Mouse (Mus musculus): ENCODE data around the gene Krit1. TPM values are rescaled to one million over a fixed set of nuclear protein-coding genes. Genes with fewer than 3 reads are reported as not detected.
"Not testable (repeated sequence)": the region's sequence is repeated elsewhere in the genome, so short reads cannot be mapped to it uniquely, and the experiment has no call there.

The Krit1 gene
- total and polyA plus RNA-seq, 2 experiments: 4.3 to 16.0 TPM

- Histone ChIP-seq H3K27me3 (ENCODE audit: control insufficient read depth, insufficient read depth, low read length) (no peaks in the 10 kb centered on the region), H3K9ac (ENCODE audit: low read depth, low read length) (no peak overlapping the region), H3K79me2 (ENCODE audit: control insufficient read depth, insufficient read depth, low read length) (peaks cover 9% of the 10 kb centered on the region; the same call in 1 of the 2 replicates), H3K4me1 (ENCODE audit: control insufficient read depth, insufficient read depth, low read length) (peaks cover 6% of the 10 kb centered on the region; the same call in 1 of the 2 replicates), H3K27ac (replicated peaks; ENCODE audit: insufficient read depth, low read depth, low read length) (no peak overlapping the region), H3K36me3 (ENCODE audit: control insufficient read depth, insufficient read depth, low read length) (no peaks in the 10 kb centered on the region; the same call in 1 of the 2 replicates), H3K4me3 (ENCODE audit: insufficient read depth, low read depth, low read length) (no peak overlapping the region)
- no peak for DNase-seq (ENCODE audit: extremely low read depth, low read depth, low spot score)
- 57% methylated on average over 1 of the region's 1 CpGs for WGBS
- TF ChIP-seq CTCF (IDR thresholded peaks at IDR 0.05; ENCODE audit: low read depth, low read length) (no peak), POLR2A (IDR thresholded peaks at IDR 0.05; ENCODE audit: extremely low read depth, insufficient read depth, low read length) (no peak)
Observed at GRCm38 (mm10) chr5:3784751-3785496, 18.1 kb upstream of the Krit1 start.

DNA sequence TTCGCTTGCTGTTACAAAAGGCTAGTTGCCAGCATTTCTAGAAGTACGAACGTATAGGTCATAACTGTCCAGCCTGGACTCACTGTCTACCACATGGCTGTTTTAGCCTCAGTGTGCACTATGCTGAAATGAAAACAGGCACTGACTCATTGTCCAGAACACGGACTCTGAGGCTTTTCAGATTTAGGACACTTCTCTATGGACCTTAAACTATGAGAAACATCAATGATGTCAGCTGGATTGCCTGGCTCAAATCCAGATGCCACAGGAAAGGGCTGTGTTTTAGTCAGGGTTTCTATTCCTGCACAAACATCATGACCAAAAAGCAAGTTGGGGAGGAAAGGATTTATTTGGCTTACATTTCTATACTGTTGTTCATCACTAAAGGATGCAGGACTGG, 15.4 kb upstream of the Krit1 start:
- no peak overlapping the region for H3K4me3 ChIP-seq (ENCODE audit: insufficient read depth, low read depth, low read length)
- H3K27me3 ChIP-seq (ENCODE audit: control insufficient read depth, insufficient read depth, low read length): no peaks in the 10 kb centered on the region
- H3K4me1 ChIP-seq (ENCODE audit: control insufficient read depth, insufficient read depth, low read length): peaks cover 6% of the 10 kb centered on the region; the same call in 1 of the 2 replicates
- no peak for TF ChIP-seq CTCF (IDR thresholded peaks at IDR 0.05; ENCODE audit: low read depth, low read length)
- TF ChIP-seq POLR2A (IDR thresholded peaks at IDR 0.05; ENCODE audit: extremely low read depth, insufficient read depth, low read length): no peak
- peak; percentile 60 for DNase-seq (ENCODE audit: extremely low read depth, low read depth, low spot score)
- 45% methylated on average over 4 of the region's 4 CpGs for WGBS
- no peak overlapping the region for H3K9ac ChIP-seq (ENCODE audit: low read depth, low read length)
- no peak overlapping the region for H3K27ac ChIP-seq (replicated peaks; ENCODE audit: insufficient read depth, low read depth, low read length)
- H3K79me2 ChIP-seq (ENCODE audit: control insufficient read depth, insufficient read depth, low read length): peaks cover 6% of the 10 kb centered on the region; the same call in 1 of the 2 replicates
- H3K36me3 ChIP-seq (ENCODE audit: control insufficient read depth, insufficient read depth, low read length): no peaks in the 10 kb centered on the region; the same call in 1 of the 2 replicates

- no peaks in the 10 kb centered on the region for H3K27me3 ChIP-seq (ENCODE audit: control insufficient read depth, insufficient read depth, low read length)
- H3K4me3 ChIP-seq (ENCODE audit: insufficient read depth, low read depth, low read length): no peak overlapping the region
- peaks cover 5% of the 10 kb centered on the region; the same call in 1 of the 2 replicates for H3K79me2 ChIP-seq (ENCODE audit: control insufficient read depth, insufficient read depth, low read length)
- peaks cover 4% of the 10 kb centered on the region; the same call in 1 of the 2 replicates for H3K4me1 ChIP-seq (ENCODE audit: control insufficient read depth, insufficient read depth, low read length)
- no peaks in the 10 kb centered on the region for H3K36me3 ChIP-seq (ENCODE audit: control insufficient read depth, insufficient read depth, low read length)
- TF ChIP-seq CTCF (IDR thresholded peaks at IDR 0.05; ENCODE audit: low read depth, low read length) (no peak), POLR2A (IDR thresholded peaks at IDR 0.05; ENCODE audit: extremely low read depth, insufficient read depth, low read length) (no peak)
- H3K27ac ChIP-seq (replicated peaks; ENCODE audit: insufficient read depth, low read depth, low read length): no peak overlapping the region
- H3K9ac ChIP-seq (ENCODE audit: low read depth, low read length): no peak overlapping the region
- DNase-seq (ENCODE audit: extremely low read depth, low read depth, low spot score): no peak
Observed at GRCm38 (mm10) chr5:3791048-3791447, 11.9 kb upstream of the Krit1 start.

GRCm38 (mm10) chr5:3797101-3797500, 5.9 kb upstream of the Krit1 start:
- not testable (repeated sequence) for H3K27ac ChIP-seq (replicated peaks; ENCODE audit: insufficient read depth, low read depth, low read length); H3K4me1 ChIP-seq (ENCODE audit: control insufficient read depth, insufficient read depth, low read length); DNase-seq (ENCODE audit: extremely low read depth, low read depth, low spot score); H3K4me3 ChIP-seq (ENCODE audit: insufficient read depth, low read depth, low read length); H3K79me2 ChIP-seq (ENCODE audit: control insufficient read depth, insufficient read depth, low read length); H3K9ac ChIP-seq (ENCODE audit: low read depth, low read length); H3K27me3 ChIP-seq (ENCODE audit: control insufficient read depth, insufficient read depth, low read length); H3K36me3 ChIP-seq (ENCODE audit: control insufficient read depth, insufficient read depth, low read length)
- WGBS: 51% methylated on average over 2 of the region's 2 CpGs

DNA sequence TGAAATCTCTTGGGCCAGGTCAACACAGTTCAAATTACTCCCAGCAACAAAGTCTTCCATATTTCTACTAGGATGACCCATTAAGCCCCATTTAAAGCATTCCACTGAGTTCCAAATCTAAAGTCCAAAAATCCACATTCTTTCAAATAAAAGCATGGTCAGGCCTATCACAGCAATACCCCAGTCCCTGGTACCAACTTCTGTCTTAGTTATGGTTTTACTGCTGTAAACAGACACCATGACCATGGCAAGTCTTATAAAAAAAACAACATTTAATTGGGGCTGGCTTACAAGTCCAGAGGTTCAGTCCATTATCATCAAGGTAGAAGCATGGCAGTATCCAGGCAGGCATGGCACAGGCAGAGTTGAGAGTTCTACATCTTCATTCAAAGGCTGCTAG, 4.3 kb upstream of the Krit1 start:
- H3K4me3 ChIP-seq (ENCODE audit: insufficient read depth, low read depth, low read length); H3K36me3 ChIP-seq (ENCODE audit: control insufficient read depth, insufficient read depth, low read length); H3K27me3 ChIP-seq (ENCODE audit: control insufficient read depth, insufficient read depth, low read length); DNase-seq (ENCODE audit: extremely low read depth, low read depth, low spot score); H3K27ac ChIP-seq (replicated peaks; ENCODE audit: insufficient read depth, low read depth, low read length); H3K4me1 ChIP-seq (ENCODE audit: control insufficient read depth, insufficient read depth, low read length); H3K9ac ChIP-seq (ENCODE audit: low read depth, low read length); H3K79me2 ChIP-seq (ENCODE audit: control insufficient read depth, insufficient read depth, low read length): not testable (repeated sequence)

DNA sequence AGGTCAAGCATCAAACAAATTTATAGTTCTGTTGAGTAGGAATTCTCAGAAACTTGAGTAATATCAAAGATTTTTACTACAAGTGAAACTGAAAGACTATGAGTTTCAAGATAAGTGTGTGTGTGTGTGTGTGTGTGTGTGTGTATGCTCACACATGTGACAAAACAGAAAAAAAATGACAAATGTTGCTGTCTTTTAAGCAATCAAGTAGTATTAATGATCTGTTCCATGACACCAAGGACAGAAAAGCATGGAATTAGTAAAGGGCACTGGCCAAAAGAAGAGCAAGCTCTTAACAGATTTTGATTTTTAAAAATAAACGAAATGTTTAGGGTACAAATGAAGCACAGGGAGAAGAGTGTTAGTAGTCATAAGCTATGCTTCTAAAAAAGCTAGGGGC, 2.9 kb upstream of the Krit1 start:
- H3K9ac ChIP-seq (ENCODE audit: low read depth, low read length): no peak overlapping the region
- peaks cover 5% of the 10 kb centered on the region; the same call in 1 of the 2 replicates for H3K79me2 ChIP-seq (ENCODE audit: control insufficient read depth, insufficient read depth, low read length)
- H3K36me3 ChIP-seq (ENCODE audit: control insufficient read depth, insufficient read depth, low read length): no peaks in the 10 kb centered on the region
- DNase-seq (ENCODE audit: extremely low read depth, low read depth, low spot score): no peak
- peaks cover 7% of the 10 kb centered on the region for H3K4me1 ChIP-seq (ENCODE audit: control insufficient read depth, insufficient read depth, low read length)
- H3K27me3 ChIP-seq (ENCODE audit: control insufficient read depth, insufficient read depth, low read length): no peaks in the 10 kb centered on the region
- TF ChIP-seq POLR2A (IDR thresholded peaks at IDR 0.05; ENCODE audit: extremely low read depth, insufficient read depth, low read length): no peak
- TF ChIP-seq CTCF (IDR thresholded peaks at IDR 0.05; ENCODE audit: low read depth, low read length): no peak
- 88% methylated on average over 1 of the region's 1 CpGs for WGBS
- H3K4me3 ChIP-seq (ENCODE audit: insufficient read depth, low read depth, low read length): no peak overlapping the region
- no peak overlapping the region for H3K27ac ChIP-seq (replicated peaks; ENCODE audit: insufficient read depth, low read depth, low read length)

Measured in liver, adult 2 months (tissue).